8 mouse cellular contexts compared by ENCODE assay signal in genomic region chr9:121995077-121995476, GRCm38 (mm10). TPM values are rescaled to one million over a fixed set of nuclear protein-coding genes. Genes with fewer than 3 reads are reported as not detected.
DNase-seq lines count a peak whose midpoint lies in the region; ATAC-seq and TF ChIP-seq lines count a peak whose summit lies in the region.

No protein-coding gene starts in this region.

- H3K9me3 ChIP-seq in embryonic facial prominence, embryonic 11.5 days (replicated peaks; ENCODE audit: control insufficient read depth, low read length): no peaks in the 10 kb centered on the region
- no peaks in the 10 kb centered on the region for H3K9me3 ChIP-seq in hindbrain, embryonic 13.5 days
- no peaks in the 10 kb centered on the region for H3K9me3 ChIP-seq in midbrain, embryonic 12.5 days

- H3K27me3 ChIP-seq in kidney, adult 2 months (replicated peaks; ENCODE audit: control insufficient read depth, insufficient read depth, low read length): no peaks in the 10 kb centered on the region
- no peaks in the 10 kb centered on the region for H3K27me3 ChIP-seq in embryonic facial prominence, embryonic 11.5 days (ENCODE audit: control insufficient read depth, insufficient read depth, low read length)
- H3K27me3 ChIP-seq in hindbrain, embryonic 13.5 days: peaks cover 8% of the 10 kb centered on the region; the same call in 1 of the 2 replicates
- H3K27me3 ChIP-seq in midbrain, embryonic 12.5 days: 0 out of 2 replicates have a peak, but pooled peaks cover 16% of the 10 kb centered on the region

- H3K4me1 ChIP-seq in kidney, adult 2 months (ENCODE audit: control insufficient read depth, insufficient read depth, low read length): 0 out of 2 replicates have a peak, but pooled peaks cover 3% of the 10 kb centered on the region
- no peaks in the 10 kb centered on the region for H3K4me1 ChIP-seq in embryonic facial prominence, embryonic 11.5 days (ENCODE audit: control insufficient read depth, insufficient read depth, low read length)
- peaks cover 25% of the 10 kb centered on the region for H3K4me1 ChIP-seq in hindbrain, embryonic 13.5 days (replicated peaks)
- peaks cover 14% of the 10 kb centered on the region for H3K4me1 ChIP-seq in midbrain, embryonic 12.5 days

- ATAC-seq in embryonic facial prominence, embryonic 11.5 days (replicated peaks; ENCODE audit: insufficient number of reproducible peaks, low FRiP score, low TSS enrichment, low read depth): no peak
- ATAC-seq in hindbrain, embryonic 13.5 days (ENCODE audit: low FRiP score): 0 out of 2 replicates have a peak, but pooled peaks have one; percentile 0
- no peak for ATAC-seq in midbrain, embryonic 12.5 days (ENCODE audit: low FRiP score, low read depth)

- H3K27ac ChIP-seq in kidney, adult 2 months (ENCODE audit: insufficient read depth, low read depth, low read length): no peak overlapping the region
- H3K27ac ChIP-seq in embryonic facial prominence, embryonic 11.5 days (replicated peaks; ENCODE audit: low read depth, low read length): no peak overlapping the region
- H3K27ac ChIP-seq in hindbrain, embryonic 13.5 days: no peak overlapping the region
- H3K27ac ChIP-seq in midbrain, embryonic 12.5 days (replicated peaks): no peak overlapping the region

- no peaks in the 10 kb centered on the region for H3K36me3 ChIP-seq in kidney, adult 2 months (ENCODE audit: control insufficient read depth, insufficient read depth, low read length)
- H3K36me3 ChIP-seq in embryonic facial prominence, embryonic 11.5 days (replicated peaks; ENCODE audit: control insufficient read depth, insufficient read depth, low read depth, low read length): no peaks in the 10 kb centered on the region
- peaks cover 2% of the 10 kb centered on the region; the same call in 1 of the 2 replicates for H3K36me3 ChIP-seq in hindbrain, embryonic 13.5 days
- no peaks in the 10 kb centered on the region for H3K36me3 ChIP-seq in midbrain, embryonic 12.5 days

- H3K9ac ChIP-seq in embryonic facial prominence, embryonic 11.5 days (replicated peaks; ENCODE audit: low read length): peak overlapping the region; percentile 71
- peak overlapping the region; percentile 90 for H3K9ac ChIP-seq in hindbrain, embryonic 13.5 days
- H3K9ac ChIP-seq in midbrain, embryonic 12.5 days (replicated peaks): peak overlapping the region; percentile 88

- H3K4me2 ChIP-seq in embryonic facial prominence, embryonic 11.5 days (ENCODE audit: low read depth, low read length): peak overlapping the region; percentile 64
- H3K4me2 ChIP-seq in hindbrain, embryonic 13.5 days: peak overlapping the region; percentile 88
- H3K4me2 ChIP-seq in midbrain, embryonic 12.5 days (replicated peaks): peak overlapping the region; percentile 93

- H3K4me3 ChIP-seq in kidney, adult 2 months (ENCODE audit: insufficient read depth, low read depth, low read length): peak overlapping the region; percentile 70
- peak overlapping the region; percentile 66 for H3K4me3 ChIP-seq in embryonic facial prominence, embryonic 11.5 days (ENCODE audit: low read depth, low read length)
- peak overlapping the region; percentile 83 for H3K4me3 ChIP-seq in hindbrain, embryonic 13.5 days
- H3K4me3 ChIP-seq in midbrain, embryonic 12.5 days: peak overlapping the region; percentile 91

- no peak for DNase-seq in kidney, adult 2 months
- DNase-seq in kidney, adult 8-10 months: no peak
- DNase-seq in embryonic facial prominence, embryonic 11.5 days (ENCODE audit: low spot score): no peak
- DNase-seq in thymus, postnatal 14 days: no peak
- DNase-seq in testis, postnatal 10 days (ENCODE audit: low spot score): no peak
- DNase-seq in adrenal gland, postnatal 10 days: no peak

- no peak for TF ChIP-seq POLR2A in kidney, adult 2 months (IDR thresholded peaks at IDR 0.05; ENCODE audit: low read depth, low read length)

- WGBS in kidney, adult 2 months: 11% methylated on average over 10 of the region's 10 CpGs
- 20% methylated on average over 10 of the region's 10 CpGs for WGBS in embryonic facial prominence, embryonic 11.5 days
- WGBS in hindbrain, embryonic 13.5 days: 12% methylated on average over 10 of the region's 10 CpGs
- 16% methylated on average over 10 of the region's 10 CpGs for WGBS in midbrain, embryonic 12.5 days

- no peak for TF ChIP-seq CTCF in kidney, adult 2 months (conservative IDR thresholded peaks at IDR 0.05; ENCODE audit: insufficient read depth, insufficient read length, low read depth, low read length)

RNA-seq across cellular contexts. Expression of gene Pomgnt2, which starts 1.8 kb away (rescaled TPM):
- 16.7 and 20.6 TPM in 2 replicates for polyA plus RNA-seq in kidney, adult 2 months (2012; rRNA removed)
- polyA plus RNA-seq in embryonic facial prominence, embryonic 11.5 days (2014; fragmentation: Nextera tagmentation; extraction: Ambion mirVana): 6.9 and 7.5 TPM in 2 replicates
- polyA plus RNA-seq in hindbrain, embryonic 13.5 days (2015; fragmentation: Nextera tagmentation; extraction: Ambion mirVana): 23.4 and 25.2 TPM in 2 replicates
- 15.3 and 15.4 TPM in 2 replicates for polyA plus RNA-seq in midbrain, embryonic 12.5 days (2016; fragmentation: Nextera tagmentation; extraction: Ambion mirVana)
- 10 to 100 TPM; 13.0 to 16.6 TPM for total RNA-seq in adrenal gland, postnatal 10 days (2021)

RNA-seq across cellular contexts. Expression of gene Fam198a, which starts 44.3 kb away (rescaled TPM):
- 0.25 and 0.65 TPM in 2 replicates for polyA plus RNA-seq in kidney, adult 2 months (2012; rRNA removed)
- 0.35 and 0.38 TPM in 2 replicates for polyA plus RNA-seq in embryonic facial prominence, embryonic 11.5 days (2014; fragmentation: Nextera tagmentation; extraction: Ambion mirVana)
- 2.1 and 2.5 TPM in 2 replicates for polyA plus RNA-seq in hindbrain, embryonic 13.5 days (2015; fragmentation: Nextera tagmentation; extraction: Ambion mirVana)
- 0.92 and 1.0 TPM in 2 replicates for polyA plus RNA-seq in midbrain, embryonic 12.5 days (2016; fragmentation: Nextera tagmentation; extraction: Ambion mirVana)
- total RNA-seq in adrenal gland, postnatal 10 days (2021): 1 to 10 TPM; 3.9 to 5.6 TPM
